Mouse (Mus musculus): Measurements from ENCODE around the gene Nkx2-5.
A peak's percentile ranks its signal among the peaks of the same experiment; 100 is the strongest.

Nkx2-5 gene

DNA sequence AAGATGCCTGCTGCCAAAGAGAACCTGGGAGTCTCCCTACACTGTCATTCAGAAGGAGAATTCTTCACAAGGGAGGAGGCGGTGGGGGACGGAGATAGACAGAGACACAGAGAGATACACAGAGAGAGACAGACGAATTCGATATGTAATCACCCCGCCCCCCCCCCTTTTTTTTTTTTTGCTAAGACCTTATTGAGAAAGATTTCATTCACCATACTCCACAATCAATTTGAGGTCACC, at the start of gene Nkx2-5:
TSS of gene Nkx2-5 (minus strand) at position 101 of the 240 bp plus-strand sequence.
- DNase-seq: no peak

DNA sequence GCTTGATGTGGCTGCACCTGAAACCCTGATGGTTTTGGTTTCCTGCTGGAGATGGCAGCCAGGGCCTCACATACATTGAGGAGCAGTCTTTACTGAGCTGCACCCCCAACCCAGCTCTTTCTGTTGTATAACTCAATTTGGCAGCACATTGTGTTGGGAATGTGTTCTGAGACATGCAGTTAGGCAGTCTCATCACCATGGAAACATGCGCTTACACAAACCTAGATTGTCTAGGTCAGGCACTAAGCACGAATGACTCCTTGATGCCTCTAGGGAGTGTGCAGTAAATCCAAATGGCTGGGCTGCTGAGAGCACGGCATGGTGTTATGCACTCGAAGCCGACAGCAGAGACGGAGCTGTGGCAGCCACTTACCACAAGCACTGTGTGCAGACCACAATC, 49.5 kb upstream of the Nkx2-5 start:
- no peak for DNase-seq

DNA sequence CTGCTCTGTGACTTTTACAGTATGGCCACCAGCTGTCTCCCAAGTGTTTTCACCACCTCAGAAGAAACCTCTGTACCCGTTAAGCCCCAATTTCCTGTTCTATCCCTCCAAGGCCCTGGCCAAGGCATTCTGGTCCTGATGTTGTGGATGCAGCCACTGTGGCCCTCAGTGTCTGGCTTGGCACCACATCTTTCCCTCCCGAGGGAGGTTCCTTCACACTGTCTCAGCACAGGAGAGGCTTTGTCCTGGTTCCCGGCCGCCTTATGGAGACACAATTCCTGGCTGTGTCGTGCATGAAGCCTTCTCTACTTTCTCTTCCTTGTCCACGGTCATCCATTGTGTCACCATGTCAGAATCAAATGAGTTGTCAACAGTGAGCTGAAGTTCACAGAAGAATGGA, 48.7 kb upstream of the Nkx2-5 start:
- no peak for DNase-seq

DNA sequence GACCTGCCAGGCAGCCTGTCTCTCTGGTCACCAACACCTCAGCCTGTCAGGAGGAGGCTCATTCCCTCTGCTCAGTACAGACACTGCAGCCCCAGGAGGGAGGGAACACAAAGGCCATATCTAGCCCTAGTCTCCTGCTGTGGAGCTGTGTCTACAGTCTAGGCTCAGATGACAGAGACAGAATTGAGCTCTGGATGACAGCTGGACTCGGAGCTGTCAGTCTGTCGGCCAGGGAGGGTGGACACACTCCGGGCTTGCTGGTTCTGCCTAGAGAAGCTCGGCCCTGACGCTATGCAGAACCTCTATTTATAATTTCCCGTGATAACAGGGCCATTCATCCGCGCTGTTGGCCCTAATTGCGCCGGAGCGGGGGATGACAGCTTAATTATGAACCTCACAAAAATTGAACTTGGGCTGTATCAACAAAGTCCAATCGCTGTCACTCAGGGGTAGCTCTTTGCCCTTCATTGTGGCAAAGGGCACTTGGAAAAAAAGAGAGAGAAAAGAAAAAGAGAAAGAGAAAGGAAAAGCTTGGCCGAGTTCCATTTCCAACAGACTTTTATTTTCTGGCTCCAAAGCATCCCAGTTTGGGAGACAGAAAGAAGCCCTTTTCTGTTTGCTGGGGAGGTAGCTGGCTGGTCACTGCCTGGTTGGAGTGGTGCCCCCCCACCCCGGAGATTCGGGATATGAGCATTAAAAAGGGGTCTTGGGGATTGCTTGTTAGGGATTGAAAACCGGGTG, 48.0 kb upstream of the Nkx2-5 start:
- DNase-seq: no peak

DNA sequence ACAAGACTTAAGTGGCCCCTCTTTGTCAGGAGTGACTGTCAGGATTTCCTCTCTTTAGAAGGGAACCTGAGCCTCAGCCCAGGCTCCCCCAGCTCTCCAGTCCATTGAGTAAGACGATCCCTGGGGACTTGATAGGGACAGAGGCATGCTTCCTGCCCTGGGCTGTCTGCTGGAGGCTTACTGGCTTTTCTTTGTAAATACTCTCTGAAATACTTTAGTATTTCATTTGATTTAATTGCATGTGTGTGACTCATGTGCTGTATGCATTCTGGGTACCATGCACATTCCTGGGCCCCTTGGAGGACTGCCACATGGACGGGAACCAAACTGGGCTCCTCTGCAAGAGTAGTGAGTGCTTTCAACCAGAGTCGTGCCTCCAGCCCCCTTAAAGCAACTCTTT, 43.1 kb upstream of the Nkx2-5 start:
- no peak for DNase-seq

DNA sequence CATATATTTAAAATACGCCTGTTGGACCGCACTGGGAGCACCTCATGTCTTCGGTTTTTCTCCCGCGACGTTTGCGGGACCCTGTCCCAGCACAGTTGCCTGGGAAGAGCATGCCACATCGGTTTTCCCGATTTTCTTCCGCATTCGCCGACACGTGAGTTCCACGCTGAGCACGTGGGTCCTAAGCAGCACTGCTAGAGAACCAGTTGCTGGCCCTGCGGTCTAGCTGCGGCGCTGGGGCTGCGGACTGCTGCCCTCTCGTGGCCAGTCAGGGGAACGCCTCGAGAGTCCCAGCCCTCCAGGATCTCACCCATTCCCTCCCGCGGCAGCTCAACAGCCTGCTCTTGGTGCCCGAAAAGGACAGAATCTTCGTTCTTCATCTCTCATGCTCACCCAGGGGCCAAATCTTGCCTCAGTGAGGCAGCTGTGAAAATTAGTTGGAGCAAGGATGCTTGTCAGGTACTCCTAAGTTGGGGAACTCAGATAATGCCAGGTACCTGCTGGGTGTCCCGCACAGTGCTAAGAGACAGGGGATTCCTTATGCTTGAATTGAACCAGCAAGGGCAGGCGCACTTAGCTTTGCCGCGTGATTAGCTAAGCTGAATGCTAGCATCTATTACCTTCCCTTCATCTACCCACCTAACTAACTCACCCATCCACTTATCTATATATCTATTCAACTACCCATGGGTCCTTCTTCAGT, 41.4 kb upstream of the Nkx2-5 start:
- DNase-seq: peak; percentile 82

DNA sequence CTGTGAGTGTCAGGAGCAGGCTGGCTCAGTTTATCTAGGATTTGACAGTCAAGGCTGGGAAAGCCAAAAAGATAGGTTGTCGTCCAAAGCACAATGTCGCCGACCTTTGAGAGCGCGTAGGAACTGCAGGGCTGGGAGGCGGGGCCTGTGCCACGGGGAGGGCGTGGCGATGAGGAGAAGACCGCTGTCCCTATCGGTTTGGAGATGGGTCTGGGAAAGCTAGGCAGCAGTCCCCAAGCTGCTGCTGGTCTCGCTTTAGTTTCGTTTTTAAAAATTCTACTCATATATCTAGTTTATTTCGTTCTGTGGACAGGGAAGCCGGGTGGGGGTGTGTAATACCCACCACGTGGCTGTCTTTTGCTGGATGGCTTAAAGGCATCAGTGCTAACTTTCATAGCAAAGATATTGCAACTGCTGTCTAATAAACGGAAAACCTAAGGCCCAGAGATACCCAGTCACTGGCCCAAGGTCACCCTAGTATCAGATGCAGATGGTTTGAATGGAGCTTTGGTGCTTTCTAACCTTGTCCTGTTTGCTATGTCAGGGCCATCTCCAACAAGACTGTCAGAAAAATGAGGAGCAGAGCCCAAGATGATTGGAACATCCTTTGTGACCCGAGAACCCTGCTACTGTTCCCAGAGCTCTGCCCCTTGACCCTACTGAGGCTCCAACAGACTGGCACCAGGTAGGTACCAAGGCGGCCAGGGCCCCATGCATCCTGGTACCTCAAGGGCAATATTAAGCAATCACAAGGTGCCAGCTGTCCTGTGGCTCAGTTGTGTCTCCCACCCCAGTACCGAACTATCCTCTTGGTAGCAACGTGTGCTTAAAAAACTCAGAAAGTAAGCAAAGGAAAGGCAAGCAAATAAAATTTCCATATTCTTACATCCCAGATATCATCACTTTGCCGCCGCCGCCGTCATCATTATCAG, 40.5 kb upstream of the Nkx2-5 start:
- peak; percentile 76 for DNase-seq

DNA sequence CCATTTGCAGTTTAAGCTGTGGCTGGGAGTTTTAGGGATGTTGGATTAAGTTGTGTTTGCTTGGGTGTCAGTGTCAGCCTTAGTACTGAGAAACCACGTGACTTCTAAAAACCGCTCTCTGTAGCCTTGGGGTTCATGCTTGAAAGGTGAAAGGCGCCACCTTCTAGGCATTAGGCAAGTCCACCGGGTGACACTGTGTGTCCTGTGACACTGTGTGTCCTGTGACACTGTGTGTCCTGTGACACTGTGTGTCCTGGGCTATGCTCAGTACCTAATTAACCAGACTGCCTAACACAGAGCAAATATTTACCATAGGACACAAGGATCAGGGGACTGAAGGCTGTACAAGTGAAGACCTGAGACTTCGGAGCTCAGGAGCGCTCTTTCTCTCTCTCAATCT, 38.8 kb upstream of the Nkx2-5 start:
- DNase-seq: no peak

DNA sequence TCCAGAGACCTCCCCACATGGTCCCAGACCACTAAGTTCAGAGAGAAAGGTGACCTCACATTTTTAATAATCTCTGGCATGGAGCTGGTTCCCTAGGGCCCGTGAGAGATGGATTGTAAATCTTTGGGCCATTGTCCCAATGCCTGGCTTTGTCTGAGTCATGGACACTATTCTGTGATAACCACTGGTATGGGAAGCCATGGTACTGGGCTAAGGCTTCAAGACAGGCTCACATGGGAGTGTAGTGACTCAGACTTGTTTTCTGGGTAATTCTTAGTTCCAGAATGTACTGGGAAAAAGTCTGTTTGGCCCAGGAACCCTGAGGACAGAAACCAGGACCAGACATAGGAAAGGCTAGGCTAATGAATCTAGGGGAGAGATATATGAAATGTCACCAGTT, 37.9 kb upstream of the Nkx2-5 start:
- no peak for DNase-seq

DNA sequence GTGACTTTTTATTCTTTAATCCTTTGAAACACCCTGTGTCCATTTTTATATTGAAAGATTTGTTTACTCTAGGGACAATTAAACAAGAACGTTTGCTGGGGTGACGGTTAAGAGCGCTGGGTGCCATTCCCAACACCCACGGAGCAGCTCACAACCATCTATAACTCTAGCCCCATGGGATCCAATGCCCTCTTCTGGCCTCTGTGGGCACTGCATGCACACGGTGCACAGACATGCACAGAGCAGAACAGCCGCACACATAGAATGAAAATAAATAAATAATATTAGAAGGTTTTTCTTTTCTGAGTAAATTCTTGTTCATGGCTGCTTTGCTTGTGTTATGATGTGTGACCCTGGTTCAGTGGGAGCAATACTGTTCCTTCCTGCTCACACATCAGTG, 34.4 kb upstream of the Nkx2-5 start:
- no peak for DNase-seq

DNA sequence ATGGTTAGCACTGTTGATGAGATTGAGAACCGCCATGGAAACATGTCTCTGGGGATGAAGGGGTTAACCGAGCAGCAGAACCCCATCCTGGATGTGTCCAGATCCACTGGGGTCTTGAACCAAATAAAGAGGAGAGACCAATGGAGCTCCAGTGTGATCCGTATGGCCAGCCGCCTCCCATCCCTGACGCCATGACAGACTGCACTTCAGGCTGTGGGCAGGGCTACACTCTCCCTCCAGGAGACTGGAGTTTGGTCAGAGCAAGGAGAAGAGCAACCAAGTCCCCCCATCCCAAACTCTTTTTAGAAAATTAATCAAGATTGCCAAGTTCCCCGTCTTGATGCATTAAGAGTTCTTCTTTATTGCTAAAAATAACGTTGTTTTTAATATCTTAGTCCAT, 33.1 kb upstream of the Nkx2-5 start:
- DNase-seq: no peak

DNA sequence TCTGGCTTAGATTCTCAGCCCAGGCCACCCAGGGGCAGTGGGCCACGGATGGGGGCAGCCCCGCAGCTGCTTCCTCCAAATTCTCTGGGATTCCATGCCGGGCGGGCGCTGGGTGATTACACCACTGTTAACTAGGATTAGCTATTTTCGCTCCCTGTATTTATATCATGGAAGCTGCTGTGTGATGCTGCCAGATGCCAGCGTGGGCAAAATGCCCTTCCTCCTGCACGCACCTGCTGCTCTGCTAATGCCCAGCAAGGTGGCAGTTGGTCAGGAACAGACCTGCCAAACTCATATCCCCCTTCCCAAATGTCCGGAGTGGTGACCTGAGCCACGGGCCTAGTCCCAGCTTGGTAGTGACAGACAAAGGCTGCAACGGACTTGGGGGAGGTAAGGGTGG, 29.7 kb upstream of the Nkx2-5 start:
- no peak for DNase-seq

DNA sequence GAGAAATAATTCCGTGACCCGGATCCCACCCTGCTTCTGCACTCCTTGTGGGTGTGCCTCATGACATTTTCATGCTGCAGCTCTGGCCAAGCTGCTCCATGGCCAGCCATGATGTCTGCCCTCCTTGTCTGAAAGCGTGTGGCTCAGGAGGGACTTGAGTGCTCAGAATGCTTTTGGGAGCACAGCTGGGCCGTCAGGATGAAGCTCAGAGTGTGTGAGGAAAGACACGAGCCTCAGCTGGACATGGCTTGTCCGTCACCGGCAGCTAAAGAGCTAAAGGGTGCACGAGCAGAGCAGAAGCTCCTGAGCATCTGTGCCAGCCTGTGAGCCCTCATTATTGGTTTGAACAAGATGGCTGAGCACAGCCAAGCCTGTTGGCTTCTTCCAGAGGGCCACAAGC, 28.7 kb upstream of the Nkx2-5 start:
- no peak for DNase-seq

DNA sequence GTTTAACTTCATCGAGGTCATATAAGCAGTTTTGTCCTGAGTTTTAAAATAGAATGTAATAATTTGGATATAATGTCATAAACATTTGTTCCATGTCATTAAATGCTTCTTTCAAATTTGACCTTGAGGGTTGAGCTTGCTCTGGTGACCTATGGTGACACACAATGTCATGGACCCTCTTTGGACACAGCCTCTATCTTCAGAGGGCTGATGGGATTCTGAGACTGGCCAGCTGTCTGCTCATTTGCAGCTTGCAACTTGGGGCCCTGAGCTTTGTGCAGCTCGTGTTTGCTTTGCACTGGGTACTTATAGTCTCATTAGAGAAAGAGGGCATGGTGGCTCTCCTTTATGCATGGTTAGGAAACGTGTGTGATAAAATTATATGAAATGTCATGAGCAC, 28.1 kb upstream of the Nkx2-5 start:
- no peak for DNase-seq

DNA sequence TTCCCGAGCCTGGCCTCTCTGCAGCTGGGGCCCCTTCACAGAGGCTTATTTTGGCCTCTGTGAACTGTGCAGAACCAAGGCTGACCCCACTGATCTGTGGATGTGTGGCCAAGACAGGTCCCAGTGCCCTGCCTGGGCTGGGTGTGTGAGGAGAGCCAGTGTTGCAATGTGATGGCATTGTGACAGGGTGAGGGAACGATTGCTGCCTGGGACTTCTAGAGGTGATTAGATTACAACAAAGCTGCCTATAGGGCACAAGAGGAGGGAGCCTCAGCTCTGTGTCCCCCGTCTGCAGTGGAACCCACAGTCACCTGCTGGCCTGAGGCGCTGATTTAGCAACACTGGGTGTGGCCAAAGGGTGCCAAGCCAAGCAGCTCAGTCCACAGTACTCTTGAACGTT, 23.9 kb upstream of the Nkx2-5 start:
- DNase-seq: no peak

DNA sequence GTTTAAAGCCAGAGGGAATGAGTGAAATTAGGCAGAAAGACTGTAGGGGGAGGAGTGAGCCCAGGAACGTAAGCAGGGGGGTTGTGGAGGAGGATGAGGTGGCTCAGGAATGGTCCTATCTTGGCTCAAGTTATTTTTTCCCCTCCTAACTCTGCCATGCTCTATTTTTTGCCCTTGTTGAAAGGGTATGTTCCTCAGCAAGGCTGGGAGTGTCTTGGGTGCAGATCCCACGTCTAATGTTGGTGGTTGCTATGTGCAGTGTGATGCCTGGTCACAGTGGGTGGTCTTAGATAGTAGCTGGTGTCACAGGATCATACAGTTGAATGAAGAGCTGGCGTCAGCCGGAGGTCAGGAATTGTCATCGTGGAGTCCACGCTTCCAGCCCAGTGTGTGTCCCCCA, 20.3 kb upstream of the Nkx2-5 start:
- DNase-seq: no peak

DNA sequence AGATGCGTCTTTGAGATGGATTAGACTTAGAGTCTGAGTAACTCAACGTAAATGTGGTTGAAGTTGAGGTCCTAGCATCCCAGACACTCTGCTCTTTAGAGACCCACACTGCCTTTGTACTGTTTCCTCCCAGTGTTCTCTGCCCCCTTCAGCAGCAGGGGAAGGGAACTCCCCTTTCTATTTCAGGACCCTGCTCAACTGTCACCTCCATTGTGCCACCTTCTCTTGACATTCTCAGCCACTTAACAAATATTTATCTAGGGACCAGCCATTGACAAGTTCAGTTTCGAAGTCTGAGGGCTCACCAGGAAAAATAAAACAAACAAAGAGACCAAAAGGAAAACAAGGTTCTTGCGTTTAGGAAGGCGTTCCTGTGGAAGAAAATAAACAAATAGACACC, 19.5 kb upstream of the Nkx2-5 start:
- DNase-seq: no peak

DNA sequence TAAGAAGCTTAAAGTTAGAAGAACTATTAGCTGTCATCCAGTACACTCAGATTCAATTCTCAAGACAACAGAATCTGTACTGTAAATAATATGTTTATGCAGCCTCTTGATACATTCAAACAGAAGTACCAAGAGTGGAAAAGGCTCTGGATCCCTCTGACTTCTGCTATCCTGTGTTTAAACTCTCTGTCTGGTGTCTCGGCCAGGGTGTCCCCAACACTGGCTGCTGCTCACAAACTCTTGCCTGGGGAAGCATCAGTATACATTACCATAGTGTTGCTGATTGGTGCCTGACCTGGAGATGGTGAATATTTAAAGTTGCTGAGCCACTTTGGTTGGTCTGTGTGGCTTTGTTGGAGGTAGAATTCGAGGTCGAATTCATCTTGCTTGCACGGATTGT, 17.0 kb upstream of the Nkx2-5 start:
- no peak for DNase-seq

DNA sequence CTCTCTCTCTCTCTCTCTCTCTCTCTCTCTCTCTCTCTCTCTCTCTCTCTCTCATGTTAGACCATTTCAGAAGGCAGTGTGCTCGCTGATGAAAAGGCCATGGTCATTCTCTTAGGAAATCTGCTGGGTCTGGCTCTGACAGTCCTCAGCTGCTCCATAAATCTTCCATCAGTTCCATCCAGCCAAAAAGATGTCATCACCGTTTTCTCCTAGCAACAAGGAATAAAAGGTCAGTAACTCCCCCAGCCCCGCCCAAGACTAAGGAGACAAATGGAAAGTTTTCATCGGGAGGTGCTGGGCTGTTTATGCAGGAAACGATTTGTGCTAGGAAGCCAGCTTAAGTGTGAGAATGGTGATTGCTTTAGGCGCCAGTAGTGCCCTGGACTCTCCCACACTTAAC, 16.6 kb upstream of the Nkx2-5 start:
- DNase-seq: no peak

DNA sequence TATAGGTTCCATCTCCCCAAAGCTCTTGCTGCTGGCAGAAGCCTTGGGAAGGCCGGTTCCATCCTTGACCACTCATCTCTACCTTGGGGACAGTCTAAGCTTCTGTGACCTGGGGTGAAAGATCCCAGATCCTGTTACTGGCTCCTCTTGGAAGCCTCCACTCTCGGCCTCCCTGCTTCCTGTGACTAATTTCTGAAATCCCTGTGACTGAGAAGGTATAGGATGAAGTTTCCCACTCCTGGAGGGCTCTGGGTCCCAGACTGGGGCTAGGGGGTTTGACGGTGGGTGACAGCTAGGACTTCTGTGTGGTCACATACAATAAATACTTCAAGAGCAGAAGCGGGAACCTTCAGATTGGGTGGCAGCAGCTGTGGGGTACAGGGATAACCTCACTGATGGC, 16.1 kb upstream of the Nkx2-5 start:
- DNase-seq: no peak

DNA sequence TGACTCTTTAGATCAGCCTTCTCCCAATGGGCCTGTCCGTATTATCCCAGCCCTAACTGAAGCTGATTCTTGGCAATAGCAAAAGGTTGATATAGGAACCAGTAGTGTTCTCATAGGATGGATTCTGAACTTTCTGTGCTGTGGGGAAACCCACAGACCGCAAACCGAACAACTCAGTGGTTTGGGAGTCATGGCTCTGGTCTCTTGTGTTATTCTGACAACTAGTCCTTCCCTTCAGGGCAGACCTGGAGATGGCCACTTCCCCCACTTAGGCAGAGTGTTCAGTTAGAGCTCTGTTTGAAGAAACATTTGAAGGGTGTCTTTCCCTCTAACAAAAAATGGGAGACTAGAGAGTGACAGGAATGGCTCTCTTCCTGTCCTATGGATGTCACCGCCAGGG, 7.5 kb upstream of the Nkx2-5 start:
- DNase-seq: no peak

DNA sequence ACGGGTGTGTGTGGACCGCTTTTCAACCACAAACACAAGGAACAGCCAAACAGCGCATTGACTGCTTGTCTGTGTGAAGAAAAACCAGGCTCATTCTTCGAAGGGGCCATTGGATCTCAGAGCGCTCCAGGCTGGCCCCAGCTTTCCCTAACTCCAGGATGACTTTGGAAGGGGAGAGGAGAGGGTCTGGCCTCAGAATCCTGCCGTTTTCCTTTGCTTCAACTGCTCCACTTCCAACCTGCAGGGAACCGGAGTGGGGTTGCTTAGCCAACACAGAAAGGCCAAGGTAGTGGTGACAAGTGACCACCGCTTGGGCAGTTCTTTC, 6.3 kb upstream of the Nkx2-5 start:
- no peak for DNase-seq

DNA sequence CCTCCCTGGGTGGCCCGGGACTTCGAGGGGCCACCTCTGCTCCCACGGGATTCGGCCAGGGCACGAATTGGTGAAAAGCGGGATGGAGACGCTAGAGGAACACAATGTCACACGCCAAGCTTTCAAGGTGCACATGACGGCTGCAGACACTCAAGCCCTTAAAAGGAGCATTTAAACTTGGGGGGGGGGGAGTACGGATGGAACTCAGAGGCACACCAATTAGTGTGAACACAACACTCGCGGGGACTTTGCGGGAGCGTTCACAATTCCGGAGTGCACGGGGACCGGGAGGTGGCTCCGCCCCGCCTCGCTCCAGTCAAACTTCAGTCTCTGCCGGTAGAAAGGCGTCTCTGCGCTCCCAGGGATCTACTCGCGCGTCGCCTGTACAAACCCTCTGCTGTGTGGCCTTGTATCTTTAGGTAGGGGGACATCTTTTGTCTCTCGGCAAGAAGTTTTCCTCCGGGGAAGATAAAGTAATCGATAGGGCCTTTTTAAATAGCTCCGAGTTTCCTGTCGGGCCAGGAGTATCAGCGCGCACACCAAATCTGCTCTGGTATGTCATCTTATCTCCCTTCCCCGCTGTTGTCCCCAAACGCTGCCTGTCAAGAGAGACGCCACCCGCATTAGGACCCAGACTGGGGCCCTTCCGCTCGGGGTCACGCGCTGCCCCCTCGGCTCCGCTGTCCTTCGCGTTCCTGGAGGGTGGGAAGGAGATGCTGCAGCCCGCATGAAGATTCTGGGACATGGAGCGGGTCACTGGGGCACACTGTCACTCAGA, 5.7 kb upstream of the Nkx2-5 start:
- no peak for DNase-seq
